Mouse (Mus musculus): Measurements from ENCODE around the gene Thop1.

Gene Thop1

GRCm38 (mm10) chr10:81120650-81121049, 50.8 kb downstream of the Thop1 start:
- no peak for DNase-seq

DNA sequence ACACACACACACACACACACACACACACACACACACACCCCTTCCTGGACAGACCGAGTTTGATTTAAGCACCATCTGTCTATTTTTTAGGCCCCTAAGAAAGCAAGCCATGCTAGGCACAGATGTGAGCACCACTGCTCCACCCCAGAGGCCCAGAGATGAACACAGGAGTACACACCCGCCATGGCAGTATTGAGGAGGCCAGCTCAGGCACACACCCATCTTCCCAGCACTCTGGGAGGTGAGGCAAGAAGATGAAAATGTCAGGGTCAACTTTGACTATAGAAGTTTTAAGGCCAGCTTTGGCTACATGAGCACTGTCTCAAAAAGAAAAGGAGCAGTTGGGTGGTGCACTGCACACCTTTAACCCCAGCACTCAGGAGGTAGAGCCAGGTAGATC, 53.1 kb downstream of the Thop1 start:
- no peak for DNase-seq

DNA sequence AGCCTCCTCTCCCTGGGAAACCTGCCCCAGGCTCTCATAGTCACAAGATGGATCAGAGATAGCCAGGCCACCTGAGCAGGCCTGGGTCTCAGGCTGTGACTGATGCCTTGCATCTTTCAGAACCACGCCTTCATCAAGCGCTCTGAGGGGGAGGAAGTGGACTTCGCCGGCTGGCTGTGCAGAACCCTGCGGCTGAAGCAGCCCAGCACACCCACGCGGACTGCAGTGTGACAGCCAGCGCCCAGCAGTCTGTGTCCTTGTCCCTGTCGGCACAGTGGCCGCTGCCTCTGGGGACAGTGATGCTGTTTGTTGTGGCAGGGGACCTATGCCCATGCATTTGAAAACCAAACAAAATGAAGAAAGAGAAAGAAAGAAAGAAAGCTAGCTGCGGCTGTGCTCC, 53.7 kb downstream of the Thop1 start:
- DNase-seq: no peak
